9 mouse cellular contexts compared by ENCODE assay signal in the genomic region with DNA sequence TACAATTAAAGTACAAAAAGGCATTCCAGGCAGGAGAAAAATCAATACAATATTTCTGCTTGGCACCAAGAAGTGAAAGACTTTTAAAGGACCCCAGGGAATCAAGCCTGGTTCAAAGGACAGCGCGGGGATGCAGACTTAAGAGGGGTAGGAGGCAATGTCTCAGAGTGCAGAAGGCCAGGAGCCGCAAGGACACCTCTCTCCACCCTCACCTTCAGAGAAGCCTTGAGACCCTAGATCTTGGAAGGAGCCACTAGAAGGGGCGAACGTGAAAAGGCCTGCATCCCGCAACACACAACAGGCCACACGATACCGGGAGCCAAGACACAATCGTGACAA. TPM values are rescaled to one million over a fixed set of nuclear protein-coding genes. Genes with fewer than 3 reads are reported as not detected.
DNase-seq lines count a peak whose midpoint lies in the region; ATAC-seq and TF ChIP-seq lines count a peak whose summit lies in the region.
"Had no signal": no experiment of that assay in that cellular context is flagged by ENCODE, and none has a peak within 500 bp of the region (broad histone marks: within the 10 kb centered on the region; RNA-seq: fewer than 3 reads in every experiment).

No protein-coding gene starts in this region.

- ATAC-seq in liver, embryonic 12.5 days: peak; percentile 38

- DNase-seq in heart, adult 2 months: no peak
- DNase-seq in heart, adult 8-10 months (ENCODE audit: low spot score): no peak
- no peak for DNase-seq in testis, postnatal 14 days (ENCODE audit: low spot score)
- no peak for DNase-seq in adrenal gland, postnatal 10 days
- DNase-seq in left cerebral cortex, postnatal 36 days (ENCODE audit: low spot score in 2 of 2): no peak
- no peak for DNase-seq in kidney, adult 11 months

- H3K27ac ChIP-seq in heart, adult 2 months: no peak overlapping the region; the same call in 1 of the 2 replicates
- H3K27ac ChIP-seq in testis, adult 2 months (ENCODE audit: control insufficient read depth, insufficient read depth, low read depth, low read length): peak overlapping the region; percentile 69
- H3K27ac ChIP-seq in liver, embryonic 12.5 days: no peak overlapping the region

- peak overlapping the region; percentile 58 for H3K4me3 ChIP-seq in heart, adult 2 months
- H3K4me3 ChIP-seq in testis, adult 2 months (ENCODE audit: control insufficient read depth, low read depth, low read length): peak overlapping the region; percentile 84
- H3K4me3 ChIP-seq in liver, embryonic 12.5 days: peak overlapping the region; percentile 57

- H3K4me2 ChIP-seq in liver, embryonic 12.5 days: peak overlapping the region; percentile 83

- no peaks in the 10 kb centered on the region for H3K27me3 ChIP-seq in heart, adult 2 months (ENCODE audit: control insufficient read depth, insufficient read depth, low read length)
- H3K27me3 ChIP-seq in testis, adult 2 months (ENCODE audit: control insufficient read depth, insufficient read depth, low read length): no peaks in the 10 kb centered on the region
- peaks cover 36% of the 10 kb centered on the region for H3K27me3 ChIP-seq in liver, embryonic 12.5 days (replicated peaks)

- TF ChIP-seq CTCF in heart, adult 2 months (IDR thresholded peaks at IDR 0.05): no peak
- no peak for TF ChIP-seq CTCF in testis, adult 2 months (IDR thresholded peaks at IDR 0.05; ENCODE audit: control insufficient read depth, insufficient read depth, insufficient replicate concordance, low read depth, low read length)

- H3K4me1 ChIP-seq in heart, adult 2 months (ENCODE audit: control insufficient read depth, insufficient read depth, low read length): peaks cover 1% of the 10 kb centered on the region
- H3K4me1 ChIP-seq in testis, adult 2 months (ENCODE audit: control insufficient read depth, insufficient read depth, low read length): peaks cover 2% of the 10 kb centered on the region; the same call in 1 of the 2 replicates
- peaks cover 14% of the 10 kb centered on the region for H3K4me1 ChIP-seq in liver, embryonic 12.5 days

- intact Hi-C loops in heart, adult 2 months (cut with DNase I): no loop called here
- intact Hi-C loops in left cerebral cortex, postnatal 36 days (cut with DNase I): loop anchor here (5.0 to 10.0 kb wide), 3 partner anchors 340 to 728 kb away; a partner anchor contains a TSS

- WGBS in heart, adult 2 months: 20% methylated on average over 9 of the region's 9 CpGs
- WGBS in liver, embryonic 12.5 days (ENCODE audit: insufficient replicate concordance): 13% methylated on average over 9 of the region's 9 CpGs

- no peak for TF ChIP-seq POLR2A in heart, adult 2 months (IDR thresholded peaks at IDR 0.05; ENCODE audit: insufficient read depth, low read depth, low read length)
- no peak for TF ChIP-seq POLR2A in testis, adult 2 months (IDR thresholded peaks at IDR 0.05; ENCODE audit: control insufficient read depth, low read depth, low read length)

- H3K36me3 ChIP-seq in heart, adult 2 months (ENCODE audit: control insufficient read depth, insufficient read depth, low read length): no peaks in the 10 kb centered on the region
- H3K36me3 ChIP-seq in testis, adult 2 months (ENCODE audit: control insufficient read depth, insufficient read depth, low read length): peaks cover 2% of the 10 kb centered on the region
- no peaks in the 10 kb centered on the region for H3K36me3 ChIP-seq in liver, embryonic 12.5 days

- H3K79me2 ChIP-seq in heart, adult 2 months (replicated peaks; ENCODE audit: control insufficient read depth, insufficient read depth, low read length): no peaks in the 10 kb centered on the region

- no peak overlapping the region for H3K9ac ChIP-seq in heart, adult 2 months (ENCODE audit: low read depth, low read length)
- H3K9ac ChIP-seq in liver, embryonic 12.5 days: peak overlapping the region; percentile 56

- H3K9me3 ChIP-seq in liver, embryonic 12.5 days (replicated peaks): no peaks in the 10 kb centered on the region

- TF ChIP-seq EP300 in heart, adult 2 months (IDR thresholded peaks at IDR 0.05; ENCODE audit: insufficient read depth, low read depth, low read length): no peak

RNA-seq across cellular contexts. Expression of a gene that starts 0.6 kb away (rescaled TPM):
- 1 to 10 TPM in 1 of 2 experiments, under 1 TPM in 1; 0.76 to 1.3 TPM for total RNA-seq in heart, adult 2 months (2021)
- 0.18 and 0.43 TPM in 2 replicates for polyA plus RNA-seq in heart, adult 2 months (2012; rRNA removed)
- total RNA-seq in heart, adult 8-10 months (2022): 1 to 10 TPM in 1 of 4 experiments, under 1 TPM in 3; 0.17 to 1.2 (median 0.61) TPM
- polyA plus RNA-seq in testis, adult 2 months (2012; rRNA removed): 202 and 204 TPM in 2 replicates
- polyA plus RNA-seq in liver, embryonic 12.5 days (2016; fragmentation: Nextera tagmentation; extraction: Ambion mirVana): 0.33 and 0.46 TPM in 2 replicates
- total RNA-seq in adrenal gland, postnatal 10 days (2021): 1 to 10 TPM; 2.3 to 5.9 TPM
- 10 to 100 TPM; 11.8 to 17.0 TPM for total RNA-seq in left cerebral cortex, postnatal 36 days (2021)
- total RNA-seq: megakaryocyte-erythroid progenitor cell, adult 5-6 weeks had no signal
